Mouse (Mus musculus) testis, postnatal 10 days (tissue): ENCODE data around the gene C4b.
"Not testable (repeated sequence)": the region's sequence is repeated elsewhere in the genome, so short reads cannot be mapped to it uniquely, and the experiment has no call there.

ENCODE experiments used
- DNase-seq: peaks from one replicate; pipeline ENCODE4 v3.0.0; 2021; ENCODE audit warnings: low spot score

Gene C4b

GRCm38 (mm10) chr17:34706476-34706875 lies 37.2 kb downstream of the C4b start:
- DNase-seq, result not testable (repeated sequence)

GRCm38 (mm10) chr17:34700671-34701071 lies 43.0 kb downstream of the C4b start:
- DNase-seq, result peak; percentile 48

GRCm38 (mm10) chr17:34699575-34700408 lies 43.9 kb downstream of the C4b start:
- no peak for DNase-seq

GRCm38 (mm10) chr17:34692906-34693305 lies 50.8 kb downstream of the C4b start:
- peak; percentile 78 for DNase-seq

- DNase-seq, result peak; percentile 54
Measured at GRCm38 (mm10) chr17:34690458-34690857, 53.2 kb downstream of the C4b start.

- DNase-seq, result no peak
Measured at GRCm38 (mm10) chr17:34688889-34689288, 54.8 kb downstream of the C4b start.

GRCm38 (mm10) chr17:34685120-34686110 lies 58.3 kb downstream of the C4b start:
- DNase-seq, result peak; percentile 82

DNA sequence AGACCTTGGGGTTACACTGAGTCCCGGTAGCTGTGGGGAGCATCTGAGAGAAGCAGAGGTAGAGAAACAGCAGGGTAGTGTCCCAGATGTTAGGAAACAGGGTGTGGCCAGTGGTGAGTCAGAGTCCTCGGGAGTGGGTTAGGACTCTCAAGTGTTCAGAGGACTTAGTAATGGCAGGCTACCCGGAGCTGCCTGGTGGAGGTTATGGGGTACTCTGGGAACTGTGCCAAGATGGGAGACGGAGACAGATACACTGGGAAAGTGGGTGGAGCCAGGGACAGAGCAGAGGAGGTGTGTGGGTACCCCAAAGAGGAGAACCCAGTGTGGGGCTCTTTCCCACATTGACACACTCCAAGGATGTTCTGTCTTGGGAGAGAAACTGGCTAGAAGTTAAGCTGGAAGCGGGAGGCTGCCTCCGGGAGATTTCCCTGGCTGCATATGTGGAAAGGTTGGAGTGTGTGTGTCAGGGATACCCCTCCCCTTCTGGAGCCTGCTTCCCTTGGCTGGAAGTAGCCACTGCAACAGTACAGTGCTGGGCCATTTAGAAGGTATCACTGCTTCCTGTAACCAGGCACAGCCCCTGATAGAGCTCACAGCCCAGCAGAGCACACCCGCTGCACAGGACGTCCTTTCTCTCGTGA lies 59.3 kb downstream of the C4b start:
- peak; percentile 51 for DNase-seq

GRCm38 (mm10) chr17:34683686-34684220 lies 59.9 kb downstream of the C4b start:
- DNase-seq, result peak; percentile 43

GRCm38 (mm10) chr17:34683179-34683578 lies 60.5 kb downstream of the C4b start:
- DNase-seq, result peak; percentile 44

- peak; percentile 75 for DNase-seq
Measured at GRCm38 (mm10) chr17:34681881-34682536, 61.7 kb downstream of the C4b start.

DNA sequence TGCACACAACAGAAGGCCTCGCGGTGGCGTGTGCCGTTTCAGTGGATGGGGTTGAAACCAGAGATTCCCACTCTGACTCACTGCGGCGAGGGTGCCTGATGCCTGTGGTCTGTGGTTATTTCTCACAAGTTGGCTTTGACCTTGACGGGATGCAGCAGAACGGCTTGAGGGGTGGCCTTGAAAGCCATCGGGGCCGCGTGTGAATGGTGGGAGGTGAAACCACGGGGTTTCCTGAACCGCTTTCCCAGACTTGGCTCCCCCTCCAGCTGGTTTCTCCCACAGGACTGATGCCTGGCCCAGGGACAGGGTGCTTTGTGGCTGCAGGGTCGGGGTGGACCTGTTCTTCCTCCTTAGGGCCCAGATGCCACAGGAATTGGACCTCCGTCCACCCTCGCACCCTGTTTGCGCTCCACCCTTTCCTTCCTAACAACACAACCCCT lies 62.5 kb downstream of the C4b start:
- DNase-seq, result peak; percentile 78

GRCm38 (mm10) chr17:34680621-34681020 lies 63.1 kb downstream of the C4b start:
- DNase-seq, result peak; percentile 45

DNA sequence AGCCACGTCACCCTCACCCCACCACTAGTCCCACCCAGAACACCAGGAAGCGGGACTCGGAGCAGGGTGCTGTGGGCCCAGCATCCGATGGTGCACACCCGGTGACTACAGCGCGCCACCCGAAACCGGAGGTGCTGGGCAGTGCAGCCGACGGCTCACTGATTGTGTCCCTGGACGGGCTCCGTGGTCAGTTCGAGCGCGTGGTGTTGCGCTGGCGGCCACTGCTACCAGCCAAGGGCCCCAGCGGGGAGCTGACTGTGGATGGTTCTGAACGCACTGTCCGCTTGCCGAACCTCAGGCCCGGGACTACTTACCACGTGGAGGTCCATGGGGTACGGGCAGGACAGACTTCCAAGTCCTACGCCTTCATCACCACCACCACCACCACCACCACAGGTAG lies 63.5 kb downstream of the C4b start:
- peak; percentile 47 for DNase-seq
